Mouse (Mus musculus) layer of hippocampus, adult 2 months (tissue): ENCODE results near the gene Mrpl23. TPM values are rescaled to one million over a fixed set of nuclear protein-coding genes. Genes with fewer than 3 reads are reported as not detected.

Experiments used
- DNase-seq, 2 experiments: peaks; one replicate each; pipeline ENCODE4 v3.0.0; 2022; ENCODE audit warnings: low spot score in 2 of 2
- H3K27ac ChIP-seq: fragments of 200-600 bp; 2 replicates; pipeline ENCODE4 v1.8.1; 2022
- H3K4me3 ChIP-seq: fragments of 200-600 bp; 2 replicates; pipeline ENCODE4 v1.8.1; 2022; ENCODE audit warnings: mild to moderate bottlenecking
- CTCF ChIP-seq: fragments of 200-600 bp; conservative IDR thresholded peaks from 2 replicates; pipeline ENCODE4 v1.8.1; 2022; ENCODE audit warnings: antibody characterized with exemption, mild to moderate bottlenecking, moderate library complexity
- total RNA-seq, 2 experiments: library from RNA; stranded (reverse); gene quantifications; 2 replicates each; pipeline ENCODE4 v1.2.3; 2021

The Mrpl23 gene
- total RNA-seq, 2 experiments from 2014 or later: 7.9 to 8.8 TPM

DNA sequence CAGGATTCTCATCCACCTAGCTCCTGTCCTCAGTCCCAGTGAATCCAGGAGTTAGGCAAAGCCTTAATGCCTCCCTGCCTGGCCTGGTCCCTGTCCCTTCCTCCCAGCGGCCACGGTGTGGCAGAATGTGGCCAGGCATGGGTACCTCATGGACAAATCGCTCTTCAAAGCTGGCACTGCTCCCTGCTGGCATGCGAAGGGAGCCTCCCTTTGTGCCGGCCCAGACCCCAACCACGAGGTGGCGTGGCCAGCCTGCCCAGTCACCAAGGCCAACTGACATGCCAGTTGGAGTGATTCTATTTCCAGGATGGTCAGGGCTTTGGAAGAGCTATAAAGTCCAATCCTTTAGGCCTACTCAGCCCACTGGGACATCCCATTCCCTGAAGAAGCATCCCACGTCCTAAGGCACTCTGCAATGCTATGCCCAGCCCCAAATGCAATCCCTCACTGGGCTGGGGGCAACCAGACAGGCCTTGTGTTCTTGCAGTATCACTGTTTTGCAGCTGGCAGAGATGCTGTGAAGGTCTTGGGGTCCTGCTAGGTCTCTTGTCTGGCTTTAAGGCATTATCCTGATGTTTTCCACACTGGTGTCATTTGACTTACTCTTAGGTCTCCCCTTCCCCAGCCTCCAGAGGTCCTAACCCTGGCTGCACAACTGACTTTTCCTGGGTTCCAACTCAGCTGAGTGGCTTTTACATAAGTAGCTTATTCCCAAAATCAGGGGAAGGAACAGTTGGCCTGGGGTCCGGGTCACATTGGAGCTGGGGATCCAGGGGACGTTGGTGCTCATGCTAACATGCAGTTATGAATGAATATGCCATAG is 17.7 kb downstream of the Mrpl23 start:
- DNase-seq: no peak
- H3K4me3 ChIP-seq: no peak overlapping the region
- TF ChIP-seq CTCF: peak; percentile 60
- H3K27ac ChIP-seq: no peak overlapping the region

DNA sequence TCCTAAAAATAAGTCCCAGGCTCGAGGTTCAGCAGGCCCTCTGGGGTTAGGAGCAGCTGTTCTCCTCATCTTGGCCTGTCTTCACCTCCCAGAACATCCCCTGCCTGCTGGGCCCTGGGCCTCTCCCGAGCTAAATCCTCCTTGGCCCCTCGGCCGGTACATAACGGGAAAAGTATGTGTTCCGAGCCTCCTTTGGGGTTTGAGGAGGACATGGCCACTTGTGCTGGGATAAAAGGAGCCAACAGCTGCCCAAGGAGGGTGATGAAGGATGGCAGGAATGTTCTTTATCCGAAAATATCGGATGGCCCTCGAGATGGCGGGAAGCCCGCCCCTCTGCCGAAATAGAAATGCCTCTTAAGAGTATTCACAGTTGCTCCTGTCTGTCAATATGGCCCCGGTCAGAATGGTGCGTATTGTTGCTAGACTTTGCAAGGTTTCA is 18.5 kb downstream of the Mrpl23 start:
- no peak overlapping the region for H3K4me3 ChIP-seq
- DNase-seq: no peak
- no peak for TF ChIP-seq CTCF
- no peak overlapping the region for H3K27ac ChIP-seq

DNA sequence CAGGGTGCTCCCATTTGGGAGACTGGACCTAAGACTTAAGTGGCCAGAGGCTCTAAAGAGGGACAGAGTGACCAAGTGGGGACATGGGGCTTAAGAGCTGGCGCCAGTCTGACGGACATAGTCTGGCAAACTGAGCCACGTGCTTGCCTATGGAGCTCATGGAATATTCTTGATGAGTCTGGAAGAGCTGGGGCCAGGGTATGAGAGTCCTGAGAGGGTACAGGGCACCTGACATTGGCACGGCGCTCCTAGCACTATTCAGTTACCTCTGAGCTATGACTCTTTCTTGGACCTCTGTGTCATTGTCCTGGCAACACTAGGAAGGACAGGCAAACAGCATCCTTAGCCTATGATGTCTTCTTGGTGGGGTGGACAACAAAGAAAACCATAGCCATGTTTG is 19.2 kb downstream of the Mrpl23 start:
- H3K27ac ChIP-seq: no peak overlapping the region
- H3K4me3 ChIP-seq: no peak overlapping the region
- no peak for TF ChIP-seq CTCF
- DNase-seq: no peak

- Histone ChIP-seq H3K27ac (no peak overlapping the region), H3K4me3 (no peak overlapping the region)
- TF ChIP-seq CTCF: peak; percentile 49
- DNase-seq: no peak
Observed at GRCm38 (mm10) chr7:142552591-142553416, 20.3 kb downstream of the Mrpl23 start.

DNA sequence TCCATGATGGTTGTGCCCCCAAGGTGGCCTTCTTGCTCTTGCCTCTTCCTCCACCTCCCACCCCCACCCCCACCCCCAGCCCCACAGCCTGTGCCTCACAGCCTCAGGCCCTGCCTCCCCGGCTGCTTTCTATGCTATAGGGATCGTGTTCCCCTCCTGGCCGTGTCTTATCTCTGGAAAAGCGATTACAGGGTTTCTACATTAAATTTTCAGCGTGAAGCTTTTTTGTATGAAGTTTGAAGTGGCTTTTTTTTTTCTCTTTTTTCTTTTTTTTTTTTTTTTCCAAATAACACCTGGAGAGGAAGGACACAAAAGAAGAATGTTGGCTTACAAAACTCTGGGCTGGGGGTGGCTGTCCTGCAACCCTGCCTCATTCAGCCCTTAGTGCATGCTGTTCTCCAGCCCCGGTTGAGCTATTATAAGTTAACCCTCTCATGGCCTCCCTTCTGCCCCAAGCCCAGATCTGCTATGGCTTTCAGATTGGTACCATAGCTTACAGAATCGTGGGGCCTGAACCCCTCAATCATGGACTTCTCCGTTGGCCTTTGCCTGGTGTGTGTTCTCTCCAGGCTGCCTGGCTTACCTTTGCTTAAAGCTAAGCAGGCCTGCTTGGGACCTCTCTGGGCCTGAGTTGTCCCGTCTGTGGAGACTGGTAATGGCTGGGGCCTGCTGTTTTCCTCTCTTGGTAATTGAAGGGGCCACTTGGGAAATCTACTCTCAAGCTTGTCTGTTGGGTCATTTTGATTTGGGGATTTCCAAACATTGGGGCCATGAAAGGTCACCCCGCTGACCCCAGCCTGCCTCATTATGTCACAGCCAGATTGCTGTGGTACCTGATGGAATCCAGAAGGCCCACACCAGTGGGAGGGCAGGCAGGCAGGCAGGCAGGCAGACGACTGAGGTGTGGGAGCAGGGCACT is 21.2 kb downstream of the Mrpl23 start:
- no peak overlapping the region for H3K27ac ChIP-seq
- H3K4me3 ChIP-seq: no peak overlapping the region
- DNase-seq: no peak
- TF ChIP-seq CTCF: no peak

DNA sequence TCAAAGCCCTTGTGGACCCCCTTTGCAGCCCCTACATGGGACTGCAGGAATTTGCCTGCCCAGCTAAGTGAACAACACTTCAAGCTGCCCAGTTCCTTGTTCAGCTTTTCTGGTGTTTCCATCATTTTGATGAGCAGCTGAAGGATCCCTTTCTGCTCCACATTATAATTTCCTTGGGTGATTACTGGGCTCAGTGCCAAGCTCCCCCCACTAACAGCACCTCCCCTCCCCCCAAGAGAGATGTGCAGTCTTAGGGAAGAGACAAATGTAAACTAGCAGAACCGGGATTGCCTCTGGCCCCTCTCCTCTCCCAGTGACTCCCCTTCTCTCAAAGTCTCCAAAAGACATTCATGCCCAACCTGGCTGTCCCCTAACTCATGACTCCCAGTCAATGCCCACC is 22.1 kb downstream of the Mrpl23 start:
- DNase-seq: no peak
- no peak for TF ChIP-seq CTCF
- Histone ChIP-seq H3K27ac (no peak overlapping the region), H3K4me3 (no peak overlapping the region)

DNA sequence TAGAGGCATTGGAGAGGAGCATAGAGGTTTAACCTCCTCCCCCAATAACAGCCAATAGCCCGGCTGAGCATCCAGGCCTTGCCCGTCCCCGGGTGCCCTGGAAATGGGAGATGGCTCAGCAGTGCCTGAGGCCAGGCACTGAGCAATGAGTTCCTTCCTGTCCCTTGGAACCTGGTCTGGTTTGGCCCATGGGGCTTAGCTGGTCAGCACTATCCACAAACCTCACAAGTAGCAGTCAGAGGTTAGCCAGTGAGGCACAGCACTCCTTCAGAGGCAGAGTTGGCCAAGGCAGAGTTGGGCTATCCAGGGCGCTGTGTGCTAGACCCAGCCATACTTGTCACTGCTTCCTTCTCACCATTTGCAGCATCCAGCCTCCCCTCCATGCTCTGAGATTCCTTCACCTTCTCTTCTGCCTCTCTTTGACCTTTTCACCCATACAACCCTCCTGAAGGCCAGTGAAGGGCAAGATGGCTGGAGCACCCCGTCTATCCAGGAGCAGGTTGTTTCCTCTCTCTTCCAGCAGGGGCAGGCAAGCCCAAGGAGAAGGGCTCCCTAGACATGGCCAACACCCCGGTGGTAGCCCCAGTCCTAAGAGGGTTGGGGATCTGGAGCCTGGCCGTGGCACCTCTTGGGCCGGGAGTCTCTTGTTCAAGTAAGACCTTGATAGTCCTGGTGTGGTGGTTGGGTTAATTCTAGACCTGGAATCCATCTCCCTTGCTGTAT is 23.0 kb downstream of the Mrpl23 start:
- DNase-seq: no peak
- no peak; the same call in 1 of the 2 replicates for TF ChIP-seq CTCF
- H3K27ac ChIP-seq: no peak overlapping the region
- no peak overlapping the region for H3K4me3 ChIP-seq

DNA sequence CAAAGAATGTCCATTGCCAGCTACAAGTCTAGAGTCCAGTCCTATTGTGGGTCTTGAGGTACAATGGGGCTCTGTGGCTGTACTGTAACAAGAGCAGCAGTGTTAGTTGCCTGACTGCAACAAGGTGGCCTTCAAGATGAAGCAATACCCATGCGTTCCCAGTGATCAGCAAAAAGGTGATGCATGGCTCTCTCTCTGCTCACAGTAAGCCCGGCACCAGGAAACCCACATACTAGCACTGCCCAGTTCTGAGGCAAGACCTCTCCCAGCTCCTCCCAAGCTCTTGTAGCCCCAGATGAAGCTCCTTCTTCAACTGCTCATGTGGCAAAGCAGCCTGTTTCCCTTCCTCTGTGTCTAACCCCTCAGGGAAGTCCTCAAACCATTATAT is 23.6 kb downstream of the Mrpl23 start:
- no peak for TF ChIP-seq CTCF
- no peak overlapping the region for H3K27ac ChIP-seq
- H3K4me3 ChIP-seq: no peak overlapping the region
- DNase-seq: no peak

GRCm38 (mm10) chr7:142557696-142558095 is 25.2 kb downstream of the Mrpl23 start:
- TF ChIP-seq CTCF: no peak
- Histone ChIP-seq H3K4me3 (no peak overlapping the region), H3K27ac (no peak overlapping the region)
- no peak for DNase-seq

DNA sequence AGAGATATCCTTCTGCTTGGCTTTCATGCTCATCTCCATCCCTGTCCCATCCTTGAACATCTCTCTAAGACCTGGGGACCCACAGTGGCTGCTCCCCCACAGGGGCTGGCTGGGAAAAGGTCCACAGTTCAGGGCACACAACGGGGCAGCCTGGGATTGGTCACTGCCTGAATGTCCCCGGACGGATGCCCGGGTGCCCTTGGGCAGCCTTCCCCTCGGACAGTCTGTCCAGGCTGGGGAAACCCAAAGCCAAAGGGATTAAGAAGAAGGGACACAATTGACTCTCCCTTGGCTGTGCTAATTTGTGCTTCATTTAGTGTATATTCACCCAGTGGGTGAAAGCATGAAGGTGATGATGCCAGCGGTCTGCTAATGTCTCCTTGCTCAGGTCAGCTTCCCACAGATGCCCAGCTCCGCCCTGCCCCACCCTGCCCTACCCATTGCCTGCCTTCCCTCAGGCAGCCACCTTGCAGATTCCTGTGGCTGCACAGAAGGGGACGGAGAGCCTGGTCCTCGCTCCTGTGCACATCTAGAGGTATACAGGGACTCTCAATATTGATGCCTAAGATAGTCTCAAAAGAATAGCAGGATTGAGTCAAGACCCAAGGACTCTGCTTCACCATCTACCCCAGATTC is 26.1 kb downstream of the Mrpl23 start:
- no peak for TF ChIP-seq CTCF
- H3K4me3 ChIP-seq: no peak overlapping the region
- H3K27ac ChIP-seq: no peak overlapping the region
- DNase-seq: no peak

DNA sequence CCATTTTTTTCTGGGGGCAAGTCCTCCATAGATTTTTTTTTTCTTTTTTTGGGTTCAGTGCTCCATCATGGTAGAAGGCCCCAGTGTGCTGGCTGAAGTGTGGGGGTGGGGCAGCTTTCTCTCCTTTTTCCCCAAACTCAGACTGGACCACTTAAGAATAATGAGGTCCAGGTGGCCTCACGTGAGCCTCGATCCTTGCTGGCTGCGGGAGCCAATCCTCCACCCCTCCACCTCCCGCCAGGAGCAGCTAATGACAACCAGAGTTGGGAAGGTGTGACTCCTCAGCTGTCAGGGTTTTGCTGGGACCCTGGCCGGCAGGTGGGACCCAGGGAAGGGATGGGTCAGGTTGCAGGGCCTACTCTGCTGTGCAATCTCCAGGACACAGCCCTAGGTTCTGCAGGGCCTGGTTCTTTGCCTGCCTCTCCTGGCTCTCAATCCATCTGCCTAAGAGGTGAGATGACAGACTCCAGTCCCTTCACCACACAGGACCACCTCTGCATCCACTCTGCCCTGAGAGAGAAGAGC is 27.2 kb downstream of the Mrpl23 start:
- no peak overlapping the region for H3K27ac ChIP-seq
- TF ChIP-seq CTCF: no peak
- no peak overlapping the region for H3K4me3 ChIP-seq
- no peak for DNase-seq
